Comparison of ENCODE assay signal across 12 mouse cellular contexts in genomic region chr14:26258729-26259128, GRCm38 (mm10). TPM values are rescaled to one million over a fixed set of nuclear protein-coding genes. Genes with fewer than 3 reads are reported as not detected.
"Had no signal": no experiment of that assay in that cellular context is flagged by ENCODE, and none has a peak within 500 bp of the region (broad histone marks: within the 10 kb centered on the region; RNA-seq: fewer than 3 reads in every experiment).

No protein-coding gene starts in this region.

RNA-seq across cellular contexts. Expression of gene Duxbl3, which starts 1.0 kb away (rescaled TPM):
- total RNA-seq: left cerebral cortex, postnatal 25 days; liver, adult 2 months; megakaryocyte progenitor cell, adult 5-6 weeks; megakaryocyte, adult 5-6 weeks; megakaryocyte-erythroid progenitor cell, adult 5-6 weeks; monocyte, adult 5-6 weeks had no signal
- polyA plus RNA-seq: liver, adult 2 months; liver, embryonic 13.5 days; liver, embryonic 14.5 days; liver, embryonic 15.5 days; liver, embryonic 16.5 days; liver, postnatal 0 days; macrophage had no signal
